Mouse (Mus musculus): Measurements from ENCODE around the gene Igf2bp3. TPM values are rescaled to one million over a fixed set of nuclear protein-coding genes. Genes with fewer than 3 reads are reported as not detected.

The Igf2bp3 gene
- polyA plus RNA-seq, 1 experiment: 76.0 TPM

- Histone ChIP-seq H3K27ac (ENCODE audit: control insufficient read depth, insufficient read depth, low read depth, low read length) (no peak overlapping the region), H3K36me3 (ENCODE audit: control insufficient read depth, insufficient read depth, low read length) (no peaks in the 10 kb centered on the region; the same call in 1 of the 2 replicates)
- TF ChIP-seq POLR2A (IDR thresholded peaks at IDR 0.05; ENCODE audit: control insufficient read depth, low read depth, low read length): no peak
- TF ChIP-seq CTCF (IDR thresholded peaks at IDR 0.05; ENCODE audit: control insufficient read depth, insufficient read depth, insufficient replicate concordance, low read depth, low read length): no peak
These were observed 84.4 kb downstream of the Igf2bp3 start for GRCm38 (mm10) chr6:49130328-49130727.

GRCm38 (mm10) chr6:49120370-49120769 is 94.4 kb downstream of the Igf2bp3 start:
- H3K4me1 ChIP-seq (ENCODE audit: control insufficient read depth, insufficient read depth, low read length): no peaks in the 10 kb centered on the region; the same call in 1 of the 2 replicates
- no peak overlapping the region for H3K4me3 ChIP-seq (ENCODE audit: control insufficient read depth, low read depth, low read length)
- H3K27me3 ChIP-seq (ENCODE audit: control insufficient read depth, insufficient read depth, low read length): no peaks in the 10 kb centered on the region
- no peaks in the 10 kb centered on the region; the same call in 1 of the 2 replicates for H3K36me3 ChIP-seq (ENCODE audit: control insufficient read depth, insufficient read depth, low read length)
- no peak for TF ChIP-seq POLR2A (IDR thresholded peaks at IDR 0.05; ENCODE audit: control insufficient read depth, low read depth, low read length)
- TF ChIP-seq CTCF (IDR thresholded peaks at IDR 0.05; ENCODE audit: control insufficient read depth, insufficient read depth, insufficient replicate concordance, low read depth, low read length): no peak
- no peak overlapping the region for H3K27ac ChIP-seq (ENCODE audit: control insufficient read depth, insufficient read depth, low read depth, low read length)

More at GRCm38 (mm10) chr6:49130328-49130727, 84.4 kb downstream of the Igf2bp3 start:
- Histone ChIP-seq H3K4me3 (ENCODE audit: control insufficient read depth, low read depth, low read length) (no peak overlapping the region), H3K27me3 (ENCODE audit: control insufficient read depth, insufficient read depth, low read length) (no peaks in the 10 kb centered on the region), H3K4me1 (ENCODE audit: control insufficient read depth, insufficient read depth, low read length) (no peaks in the 10 kb centered on the region)

GRCm38 (mm10) chr6:49119462-49120135 is 95.2 kb downstream of the Igf2bp3 start:
- Histone ChIP-seq H3K4me3 (ENCODE audit: control insufficient read depth, low read depth, low read length) (no peak overlapping the region), H3K4me1 (ENCODE audit: control insufficient read depth, insufficient read depth, low read length) (no peaks in the 10 kb centered on the region; the same call in 1 of the 2 replicates), H3K36me3 (ENCODE audit: control insufficient read depth, insufficient read depth, low read length) (no peaks in the 10 kb centered on the region; the same call in 1 of the 2 replicates), H3K27ac (ENCODE audit: control insufficient read depth, insufficient read depth, low read depth, low read length) (no peak overlapping the region), H3K27me3 (ENCODE audit: control insufficient read depth, insufficient read depth, low read length) (no peaks in the 10 kb centered on the region)
- TF ChIP-seq POLR2A (IDR thresholded peaks at IDR 0.05; ENCODE audit: control insufficient read depth, low read depth, low read length) (no peak), CTCF (IDR thresholded peaks at IDR 0.05; ENCODE audit: control insufficient read depth, insufficient read depth, insufficient replicate concordance, low read depth, low read length) (no peak)

- H3K4me3 ChIP-seq (ENCODE audit: control insufficient read depth, low read depth, low read length): no peak overlapping the region
- no peak overlapping the region for H3K27ac ChIP-seq (ENCODE audit: control insufficient read depth, insufficient read depth, low read depth, low read length)
- H3K36me3 ChIP-seq (ENCODE audit: control insufficient read depth, insufficient read depth, low read length): no peaks in the 10 kb centered on the region; the same call in 1 of the 2 replicates
- H3K27me3 ChIP-seq (ENCODE audit: control insufficient read depth, insufficient read depth, low read length): no peaks in the 10 kb centered on the region
- no peaks in the 10 kb centered on the region; the same call in 1 of the 2 replicates for H3K4me1 ChIP-seq (ENCODE audit: control insufficient read depth, insufficient read depth, low read length)
- TF ChIP-seq CTCF (IDR thresholded peaks at IDR 0.05; ENCODE audit: control insufficient read depth, insufficient read depth, insufficient replicate concordance, low read depth, low read length) (no peak), POLR2A (IDR thresholded peaks at IDR 0.05; ENCODE audit: control insufficient read depth, low read depth, low read length) (no peak)
These were observed 96.3 kb downstream of the Igf2bp3 start for GRCm38 (mm10) chr6:49118446-49118845.

GRCm38 (mm10) chr6:49116241-49116640 is 98.5 kb downstream of the Igf2bp3 start:
- peak overlapping the region; percentile 9 for H3K4me3 ChIP-seq (ENCODE audit: control insufficient read depth, low read depth, low read length)
- no peaks in the 10 kb centered on the region; the same call in 1 of the 2 replicates for H3K4me1 ChIP-seq (ENCODE audit: control insufficient read depth, insufficient read depth, low read length)
- H3K27ac ChIP-seq (ENCODE audit: control insufficient read depth, insufficient read depth, low read depth, low read length): no peak overlapping the region
- TF ChIP-seq POLR2A (IDR thresholded peaks at IDR 0.05; ENCODE audit: control insufficient read depth, low read depth, low read length) (no peak), CTCF (IDR thresholded peaks at IDR 0.05; ENCODE audit: control insufficient read depth, insufficient read depth, insufficient replicate concordance, low read depth, low read length) (no peak)
- H3K27me3 ChIP-seq (ENCODE audit: control insufficient read depth, insufficient read depth, low read length): no peaks in the 10 kb centered on the region
- H3K36me3 ChIP-seq (ENCODE audit: control insufficient read depth, insufficient read depth, low read length): no peaks in the 10 kb centered on the region; the same call in 1 of the 2 replicates

- no peaks in the 10 kb centered on the region; the same call in 1 of the 2 replicates for H3K36me3 ChIP-seq (ENCODE audit: control insufficient read depth, insufficient read depth, low read length)
- H3K4me3 ChIP-seq (ENCODE audit: control insufficient read depth, low read depth, low read length): no peak overlapping the region
- no peaks in the 10 kb centered on the region for H3K27me3 ChIP-seq (ENCODE audit: control insufficient read depth, insufficient read depth, low read length)
- no peak overlapping the region for H3K27ac ChIP-seq (ENCODE audit: control insufficient read depth, insufficient read depth, low read depth, low read length)
- TF ChIP-seq POLR2A (IDR thresholded peaks at IDR 0.05; ENCODE audit: control insufficient read depth, low read depth, low read length): no peak
- TF ChIP-seq CTCF (IDR thresholded peaks at IDR 0.05; ENCODE audit: control insufficient read depth, insufficient read depth, insufficient replicate concordance, low read depth, low read length): no peak
- H3K4me1 ChIP-seq (ENCODE audit: control insufficient read depth, insufficient read depth, low read length): no peaks in the 10 kb centered on the region; the same call in 1 of the 2 replicates
These were observed 99.2 kb downstream of the Igf2bp3 start for GRCm38 (mm10) chr6:49115550-49115949.

- H3K36me3 ChIP-seq (ENCODE audit: control insufficient read depth, insufficient read depth, low read length): no peaks in the 10 kb centered on the region; the same call in 1 of the 2 replicates
- H3K27me3 ChIP-seq (ENCODE audit: control insufficient read depth, insufficient read depth, low read length): no peaks in the 10 kb centered on the region
- H3K27ac ChIP-seq (ENCODE audit: control insufficient read depth, insufficient read depth, low read depth, low read length): no peak overlapping the region
- no peak overlapping the region for H3K4me3 ChIP-seq (ENCODE audit: control insufficient read depth, low read depth, low read length)
- no peak for TF ChIP-seq POLR2A (IDR thresholded peaks at IDR 0.05; ENCODE audit: control insufficient read depth, low read depth, low read length)
- TF ChIP-seq CTCF (IDR thresholded peaks at IDR 0.05; ENCODE audit: control insufficient read depth, insufficient read depth, insufficient replicate concordance, low read depth, low read length): no peak
- H3K4me1 ChIP-seq (ENCODE audit: control insufficient read depth, insufficient read depth, low read length): no peaks in the 10 kb centered on the region; the same call in 1 of the 2 replicates
These were observed 100.3 kb downstream of the Igf2bp3 start for GRCm38 (mm10) chr6:49114457-49114856.
